Mouse (Mus musculus) MEL (cell line): Measurements from ENCODE around the gene Nkx2-2. TPM values are rescaled to one million over a fixed set of nuclear protein-coding genes. Genes with fewer than 3 reads are reported as not detected.

Experiments
- DNase-seq: peaks from one replicate; pipeline ENCODE4 v3.0.0; 2011; ENCODE audit warnings: low read depth, low spot score
- H3K27ac ChIP-seq: 2 replicates; pipeline ENCODE4 v1.5.1; 2012; ENCODE audit warnings: low read depth, mild to moderate bottlenecking, control low read depth, low read length, moderate library complexity; ENCODE audit not compliant: control insufficient read depth
- H3K27me3 ChIP-seq, 2 experiments: fragments of 150-350 bp in 1 of 2; sonication (generic) in 1 of 2; 2 replicates each; pipeline ENCODE4 v1.6.1; 2012; ENCODE audit warnings: low read length in 2 of 2, mild to moderate bottlenecking in 2 of 2, improper control_type of control experiment in 1 of 2, moderate library complexity in 1 of 2; ENCODE audit not compliant: insufficient read depth in 2 of 2, control insufficient read depth in 1 of 2
- H3K36me3 ChIP-seq, 2 experiments: 2 replicates each; pipeline ENCODE4 v1.6.1; 2012 to 2014; ENCODE audit warnings: low read length in 2 of 2, improper control_type of control experiment in 1 of 2, inconsistent platforms in 1 of 2, mild to moderate bottlenecking in 1 of 2; ENCODE audit not compliant: insufficient read depth in 2 of 2, control insufficient read depth in 1 of 2
- H3K4me1 ChIP-seq, 2 experiments: fragments of 150-350 bp in 1 of 2; sonication (generic) in 1 of 2; 2 replicates each; pipeline ENCODE4 v1.6.1; 2012; ENCODE audit warnings: low read length in 2 of 2, improper control_type of control experiment in 1 of 2, mild to moderate bottlenecking in 1 of 2; ENCODE audit not compliant: insufficient read depth in 2 of 2, control insufficient read depth in 1 of 2
- H3K4me3 ChIP-seq, 2 experiments: fragments of 150-350 bp in 1 of 2; sonication (generic) in 1 of 2; 2 replicates each; pipeline ENCODE4 v1.5.1; 2012; ENCODE audit warnings: low read depth in 2 of 2, low read length in 2 of 2, mild to moderate bottlenecking in 2 of 2, moderate library complexity in 2 of 2, control low read depth in 1 of 2, improper control_type of control experiment in 1 of 2; ENCODE audit not compliant: control insufficient read depth in 1 of 2, insufficient read depth in 1 of 2
- H3K79me2 ChIP-seq: 2 replicates; pipeline ENCODE4 v1.6.1; 2012; ENCODE audit warnings: mild to moderate bottlenecking, low read length, moderate library complexity; ENCODE audit not compliant: control insufficient read depth, poor library complexity, insufficient read depth
- H3K9ac ChIP-seq: 2 replicates; pipeline ENCODE4 v1.6.1; 2012; ENCODE audit warnings: low read depth, mild to moderate bottlenecking, control low read depth, low read length, moderate library complexity; ENCODE audit not compliant: control insufficient read depth, poor library complexity, severe bottlenecking
- H3K9me3 ChIP-seq: fragments of 150-350 bp; sonication (generic); replicated peaks from 2 replicates; pipeline ENCODE4 v1.6.1; 2012; ENCODE audit warnings: mild to moderate bottlenecking, low read length, improper control_type of control experiment, moderate library complexity; ENCODE audit not compliant: insufficient read depth
- BHLHE40 ChIP-seq: IDR thresholded peaks from 2 replicates; pipeline ENCODE4 v1.6.1; 2012; ENCODE audit warnings: low read depth, mild to moderate bottlenecking, inconsistent platforms, low read length, improper control_type of control experiment, borderline replicate concordance
- CHD1 ChIP-seq: IDR thresholded peaks from 2 replicates; pipeline ENCODE4 v1.6.1; 2012; ENCODE audit warnings: low read depth, mild to moderate bottlenecking, inconsistent platforms, low read length, improper control_type of control experiment
- ELF1 ChIP-seq: IDR thresholded peaks from 2 replicates; pipeline ENCODE4 v1.6.1; 2014; ENCODE audit warnings: low read depth, mild to moderate bottlenecking, inconsistent platforms, low read length, improper control_type of control experiment, moderate library complexity
- EP300 ChIP-seq, 2 experiments: IDR thresholded peaks; 2 replicates each; pipeline ENCODE4 v1.6.1; 2011; ENCODE audit warnings: improper control_type of control experiment in 2 of 2, low read length in 2 of 2, low read depth in 1 of 2, mild to moderate bottlenecking in 1 of 2
- GABPA ChIP-seq: IDR thresholded peaks from 2 replicates; pipeline ENCODE4 v1.6.1; 2012; ENCODE audit warnings: low read depth, mild to moderate bottlenecking, inconsistent platforms, low read length, improper control_type of control experiment, moderate library complexity
- GATA1 ChIP-seq: IDR thresholded peaks from 2 replicates; pipeline ENCODE4 v1.6.1; 2011; ENCODE audit warnings: low read depth, low read length, improper control_type of control experiment
- JUND ChIP-seq: IDR thresholded peaks from 2 replicates; pipeline ENCODE4 v1.6.1; 2011; ENCODE audit warnings: low read depth, mild to moderate bottlenecking, improper control_type of control experiment, low read length
- MAFK ChIP-seq: IDR thresholded peaks from 2 replicates; pipeline ENCODE4 v1.6.1; 2011; ENCODE audit warnings: low read depth, mild to moderate bottlenecking, low read length, improper control_type of control experiment, borderline replicate concordance
- MAX ChIP-seq: IDR thresholded peaks from 2 replicates; pipeline ENCODE4 v1.6.1; 2011; ENCODE audit warnings: low read length, improper control_type of control experiment
- MXI1 ChIP-seq: IDR thresholded peaks from 2 replicates; pipeline ENCODE4 v1.6.1; 2011; ENCODE audit warnings: mild to moderate bottlenecking, low read depth, low read length, improper control_type of control experiment
- MYB ChIP-seq: IDR thresholded peaks from 2 replicates; pipeline ENCODE4 v1.6.1; 2011; ENCODE audit warnings: mild to moderate bottlenecking, low read depth, low read length, improper control_type of control experiment
- NELFE ChIP-seq: IDR thresholded peaks from 2 replicates; pipeline ENCODE4 v1.6.1; 2011; ENCODE audit warnings: low read depth, low read length, improper control_type of control experiment
- POLR2A ChIP-seq, 2 experiments: IDR thresholded peaks; 2 replicates each; pipeline ENCODE4 v1.6.1; 2011 to 2012; ENCODE audit warnings: low read length in 2 of 2, mild to moderate bottlenecking in 2 of 2, control low read depth in 1 of 2, improper control_type of control experiment in 1 of 2, low read depth in 1 of 2, moderate library complexity in 1 of 2; ENCODE audit not compliant: control insufficient read depth in 1 of 2, insufficient read depth in 1 of 2, poor library complexity in 1 of 2
- RAD21 ChIP-seq: IDR thresholded peaks from 2 replicates; pipeline ENCODE4 v1.6.1; 2011; ENCODE audit warnings: mild to moderate bottlenecking, low read depth, low read length, improper control_type of control experiment
- SIN3A ChIP-seq: IDR thresholded peaks from 2 replicates; pipeline ENCODE4 v1.6.1; 2012; ENCODE audit warnings: low read length, improper control_type of control experiment, inconsistent platforms
- SMC3 ChIP-seq: IDR thresholded peaks from 2 replicates; pipeline ENCODE4 v1.6.1; 2011; ENCODE audit warnings: low read depth, low read length, improper control_type of control experiment
- TAL1 ChIP-seq: IDR thresholded peaks from 2 replicates; pipeline ENCODE4 v1.6.1; 2012; ENCODE audit warnings: mild to moderate bottlenecking, inconsistent platforms, low read length, moderate library complexity, mixed read lengths
- TCF12 ChIP-seq: IDR thresholded peaks from 2 replicates; pipeline ENCODE4 v1.6.1; 2014; ENCODE audit warnings: low read depth, mild to moderate bottlenecking, inconsistent platforms, low read length, improper control_type of control experiment, moderate library complexity
- ZNF384 ChIP-seq: IDR thresholded peaks from 2 replicates; pipeline ENCODE4 v1.6.1; 2012; ENCODE audit warnings: low read depth, mild to moderate bottlenecking, inconsistent platforms, low read length, improper control_type of control experiment
- polyA plus RNA-seq, 2 experiments: library from polyadenylated mRNA; stranded (reverse) in 1 of 2; unstranded in 1 of 2; fragments of >175 nt in 1 of 2; fragments of >200 nt in 1 of 2; gene quantifications; 2 replicates each; pipeline versions ENCODE4 v1.2.1 to v1.2.4; 2012; ENCODE audit warnings: low replicate concordance in 2 of 2, low read depth in 1 of 2; ENCODE audit not compliant: insufficient read length in 2 of 2, insufficient read depth in 1 of 2, missing spikeins in 1 of 2
- total RNA-seq: library from RNA; depleted of rRNA; stranded (reverse); fragments of 300-350 nt; gene quantifications from 2 replicates; pipeline ENCODE4 v1.2.3, GENCODE M21; 2012

Nkx2-2 gene
- total and polyA plus RNA-seq, 3 experiments = not detected

DNA sequence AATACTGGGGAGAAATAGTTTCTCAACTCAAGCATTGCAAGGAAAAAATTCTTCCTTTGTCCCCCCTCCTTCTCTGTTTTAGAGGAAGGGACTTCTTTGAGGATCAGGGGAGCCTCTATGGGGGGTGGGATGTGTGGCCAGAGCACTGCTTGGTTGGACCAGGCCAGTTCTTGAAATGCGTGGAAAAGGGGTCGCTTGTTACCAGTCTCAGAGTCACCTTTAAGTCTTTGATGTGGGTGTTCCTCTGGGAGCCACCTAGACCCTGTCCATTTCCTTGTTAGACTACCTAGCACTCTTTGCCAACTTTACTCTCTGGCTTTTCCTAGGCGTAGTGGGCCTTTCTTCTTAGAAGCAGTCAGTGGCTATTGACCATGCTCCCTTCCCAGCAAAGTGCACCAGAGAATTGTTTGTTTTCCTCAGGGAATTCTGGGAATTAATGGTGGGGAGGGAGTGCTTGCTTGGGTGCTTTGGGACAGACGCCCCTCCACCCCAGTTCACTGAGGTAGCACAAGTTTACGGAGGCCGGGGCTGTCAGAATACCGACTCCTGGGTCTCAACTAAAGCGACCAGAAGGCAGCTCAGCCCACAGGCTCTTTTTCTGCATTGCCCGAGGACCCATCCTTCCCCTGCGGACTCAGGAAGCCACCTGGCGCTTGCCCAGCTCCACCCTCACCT, 5.0 kb downstream of the Nkx2-2 start:
- Histone ChIP-seq H3K36me3 (no peaks in the 10 kb centered on the region), H3K4me3 (no peak overlapping the region), H3K9ac (no peak overlapping the region), H3K9me3 (no peaks in the 10 kb centered on the region), H3K79me2 (no peaks in the 10 kb centered on the region), H3K4me1 (no peaks in the 10 kb centered on the region), H3K27ac (no peak overlapping the region), H3K27me3 (no peaks in the 10 kb centered on the region)
- DNase-seq = no peak
- no peak for TF ChIP-seq MAX
- TF ChIP-seq SIN3A = no peak
- no peak for TF ChIP-seq MAFK

DNA sequence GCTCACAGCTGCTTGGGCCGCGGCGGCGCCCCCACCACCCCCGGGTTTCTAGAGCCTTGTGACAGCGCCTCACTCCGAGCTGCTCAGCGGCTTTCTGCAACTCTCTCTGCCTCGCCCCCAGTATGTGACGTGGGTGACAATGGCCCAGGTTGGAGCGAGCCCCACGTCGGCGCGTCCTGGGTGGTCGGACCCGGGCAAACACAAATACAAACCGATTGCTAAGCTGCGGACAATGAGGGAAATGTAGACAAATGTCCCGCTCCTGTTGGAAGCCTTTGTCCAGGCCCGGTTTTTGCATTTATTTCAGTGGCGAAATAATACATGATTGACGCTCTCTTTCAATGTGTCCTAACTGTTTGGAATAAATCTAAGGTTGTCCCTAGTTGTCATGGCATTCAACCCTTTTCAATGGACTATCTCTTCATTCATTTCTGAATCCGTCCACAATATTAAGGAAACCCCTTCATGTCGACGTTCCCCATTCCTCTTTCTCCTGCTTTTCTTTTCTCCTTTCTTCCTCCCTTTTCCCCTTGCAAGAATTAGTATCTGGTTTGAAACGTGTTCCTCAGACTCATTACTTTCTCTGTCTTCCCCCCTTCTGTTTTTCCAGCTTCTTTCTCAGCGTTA, 5.9 kb downstream of the Nkx2-2 start:
- Histone ChIP-seq H3K9me3 (no peaks in the 10 kb centered on the region), H3K4me3 (no peak overlapping the region), H3K36me3 (no peaks in the 10 kb centered on the region), H3K27me3 (no peaks in the 10 kb centered on the region), H3K27ac (no peak overlapping the region), H3K9ac (no peak overlapping the region), H3K4me1 (no peaks in the 10 kb centered on the region), H3K79me2 (no peaks in the 10 kb centered on the region)
- no peak for DNase-seq
- TF ChIP-seq CHD1 (no peak), MXI1 (no peak), ZNF384 (no peak), SMC3 (no peak), JUND (no peak), SIN3A (no peak), NELFE (no peak), ELF1 (no peak), POLR2A (IDR thresholded peaks at IDR 0.05; ENCODE audit: control insufficient read depth in 1 of 2, insufficient read depth in 1 of 2, low read depth in 1 of 2, low read length in 2 of 2, poor library complexity in 1 of 2) (no peak), TCF12 (no peak)

DNA sequence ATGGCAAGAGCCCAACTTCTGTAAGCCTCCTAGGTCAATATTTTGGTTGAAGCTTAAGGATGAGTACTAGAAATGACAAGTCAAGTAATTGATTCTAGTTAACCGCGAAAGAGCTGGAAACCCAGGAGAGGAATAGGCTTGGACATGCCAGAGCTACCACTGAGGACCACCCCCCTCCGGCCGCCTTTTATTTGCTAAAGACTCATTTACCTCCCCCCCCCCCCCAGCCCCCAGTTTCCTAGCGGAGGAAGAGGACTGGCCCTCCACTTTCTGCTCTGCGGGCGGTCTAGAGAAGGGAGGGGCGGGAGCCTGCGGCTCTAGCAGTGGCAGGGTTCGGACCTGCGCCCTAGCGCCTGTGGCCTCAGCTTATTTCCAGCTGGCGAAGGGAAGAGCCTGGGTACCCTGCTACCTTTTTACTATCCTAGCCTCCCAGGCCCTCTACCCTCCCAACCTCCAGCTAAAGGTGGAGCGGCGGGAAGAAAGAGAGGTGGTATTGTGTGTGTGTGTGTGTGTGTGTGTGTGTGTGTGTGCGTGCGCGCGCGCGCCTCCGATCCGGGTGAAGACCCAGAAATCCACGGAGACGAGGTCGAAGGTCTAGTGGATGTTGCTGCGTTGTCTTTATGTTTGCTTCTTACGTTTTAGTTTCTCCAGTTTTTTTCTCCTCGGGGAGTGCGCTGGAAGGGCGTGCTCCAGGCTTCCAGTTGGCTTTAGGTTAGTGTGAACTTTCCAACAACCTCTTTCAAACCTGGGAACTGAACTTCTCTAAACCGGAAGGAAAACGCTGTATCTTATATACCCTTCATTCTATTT, 6.8 kb downstream of the Nkx2-2 start:
- TF ChIP-seq CHD1 = no peak
- TF ChIP-seq TAL1 = no peak
- TF ChIP-seq SIN3A = no peak
- TF ChIP-seq MYB = no peak
- TF ChIP-seq GABPA = no peak
- no peak for TF ChIP-seq MXI1
- TF ChIP-seq EP300 (IDR thresholded peaks at IDR 0.05; ENCODE audit: low read depth in 1 of 2, low read length in 2 of 2) = no peak
- TF ChIP-seq ELF1 = no peak
- TF ChIP-seq MAFK = no peak
- TF ChIP-seq GATA1 = no peak
- no peak for TF ChIP-seq RAD21
- TF ChIP-seq BHLHE40 = no peak
- H3K79me2 ChIP-seq = no peaks in the 10 kb centered on the region
- no peaks in the 10 kb centered on the region for H3K4me1 ChIP-seq
- no peaks in the 10 kb centered on the region for H3K9me3 ChIP-seq
- H3K9ac ChIP-seq = no peak overlapping the region
- H3K4me3 ChIP-seq = no peak overlapping the region
- no peaks in the 10 kb centered on the region for H3K36me3 ChIP-seq
- DNase-seq = no peak
- no peaks in the 10 kb centered on the region for H3K27me3 ChIP-seq
- H3K27ac ChIP-seq = no peak overlapping the region
